Mouse (Mus musculus) liver, embryonic 12.5 days (tissue): ENCODE measurements around the gene Pick1. TPM values are rescaled to one million over a fixed set of nuclear protein-coding genes. Genes with fewer than 3 reads are reported as not detected.

ENCODE experiments used
- ATAC-seq: fragments of 200-750 bp; cut with Nextera tagmentation; 2 replicates; pipeline ENCODE4 v1.8.0; 2017; ENCODE audit warnings: moderate number of reproducible peaks, mild to moderate bottlenecking, moderate library complexity
- H3K27ac ChIP-seq: fragments of 300-500 bp; sonication (generic); 2 replicates; pipeline ENCODE4 v1.5.1; 2016; ENCODE audit warnings: mild to moderate bottlenecking
- H3K27me3 ChIP-seq: fragments of 300-500 bp; sonication (generic); replicated peaks from 2 replicates; pipeline ENCODE4 v1.6.1; 2016; ENCODE audit warnings: mild to moderate bottlenecking, moderate library complexity
- H3K36me3 ChIP-seq: fragments of 300-500 bp; sonication (generic); 2 replicates; pipeline ENCODE4 v1.6.1; 2016; ENCODE audit warnings: mild to moderate bottlenecking, moderate library complexity
- H3K4me1 ChIP-seq: fragments of 300-500 bp; sonication (generic); 2 replicates; pipeline ENCODE4 v1.6.1; 2016
- H3K4me2 ChIP-seq: fragments of 300-500 bp; sonication (generic); 2 replicates; pipeline ENCODE4 v1.6.1; 2016; ENCODE audit warnings: mild to moderate bottlenecking, moderate library complexity
- H3K4me3 ChIP-seq: fragments of 300-500 bp; sonication (generic); 2 replicates; pipeline ENCODE4 v1.5.1; 2016; ENCODE audit warnings: mild to moderate bottlenecking, moderate library complexity
- H3K9ac ChIP-seq: fragments of 300-500 bp; sonication (generic); 2 replicates; pipeline ENCODE4 v1.6.1; 2016; ENCODE audit warnings: mild to moderate bottlenecking, moderate library complexity
- H3K9me3 ChIP-seq: fragments of 300-500 bp; sonication (generic); replicated peaks from 2 replicates; pipeline ENCODE4 v1.6.1; 2016; ENCODE audit warnings: mild to moderate bottlenecking, moderate library complexity
- WGBS: fragments of 180-500 bp; shearing (Covaris S2); methylation state at CpG from one replicate; pipeline ENCODE4 v1.1.7; 2016; ENCODE audit not compliant: insufficient replicate concordance; 5-methylcytosine and 5-hydroxymethylcytosine counted together
- polyA plus RNA-seq: library from polyadenylated mRNA; unstranded; fragments of >200 nt; fragmentation: Nextera tagmentation; extraction: Ambion mirVana; gene quantifications from 2 replicates; pipeline ENCODE4 v1.2.1, GENCODE M21; 2016

Pick1 gene
- polyA plus RNA-seq, 1 experiment from 2014 or later = 16.1 TPM

GRCm38 (mm10) chr15:79280209-79280608, 51.2 kb downstream of the Pick1 start:
- ATAC-seq = no peak
- Histone ChIP-seq H3K4me3 (no peak overlapping the region), H3K27me3 (0 out of 2 replicates have a peak, but pooled peaks cover 4% of the 10 kb centered on the region), H3K4me2 (no peak overlapping the region), H3K27ac (no peak overlapping the region), H3K9ac (no peak overlapping the region), H3K9me3 (no peaks in the 10 kb centered on the region), H3K4me1 (peaks cover 26% of the 10 kb centered on the region), H3K36me3 (no peaks in the 10 kb centered on the region; the same call in 1 of the 2 replicates)
- 20% methylated on average over 6 of the region's 6 CpGs for WGBS

- WGBS = 50% methylated on average over 5 of the region's 5 CpGs
- no peaks in the 10 kb centered on the region for H3K9me3 ChIP-seq
- no peak overlapping the region for H3K4me3 ChIP-seq
- peak overlapping the region; percentile 90 for H3K27ac ChIP-seq
- peak overlapping the region; percentile 5; the same call in 1 of the 2 replicates for H3K9ac ChIP-seq
- 0 out of 2 replicates have a peak, but pooled peaks cover 4% of the 10 kb centered on the region for H3K27me3 ChIP-seq
- 0 out of 2 replicates have a peak, but pooled peaks have one; percentile 12 for ATAC-seq
- peak overlapping the region; percentile 42 for H3K4me2 ChIP-seq
- H3K36me3 ChIP-seq = peaks cover 2% of the 10 kb centered on the region
- H3K4me1 ChIP-seq = peaks cover 26% of the 10 kb centered on the region
Observed at GRCm38 (mm10) chr15:79280850-79281249, 51.9 kb downstream of the Pick1 start.

- WGBS = 32% methylated on average over 1 of the region's 1 CpGs
- H3K4me3 ChIP-seq = no peak overlapping the region
- H3K4me2 ChIP-seq = peak overlapping the region; percentile 42
- H3K9me3 ChIP-seq = no peaks in the 10 kb centered on the region
- peak; percentile 91 for ATAC-seq
- H3K4me1 ChIP-seq = peaks cover 26% of the 10 kb centered on the region
- H3K9ac ChIP-seq = peak overlapping the region; percentile 24; the same call in 1 of the 2 replicates
- H3K36me3 ChIP-seq = peaks cover 7% of the 10 kb centered on the region
- H3K27ac ChIP-seq = peak overlapping the region; percentile 90
- H3K27me3 ChIP-seq = 0 out of 2 replicates have a peak, but pooled peaks cover 4% of the 10 kb centered on the region
Observed at GRCm38 (mm10) chr15:79281389-79281788, 52.4 kb downstream of the Pick1 start.

- 0 out of 2 replicates have a peak overlapping the region, but pooled peaks have one; percentile 24 for H3K9ac ChIP-seq
- H3K4me1 ChIP-seq = peaks cover 26% of the 10 kb centered on the region
- H3K27me3 ChIP-seq = no peaks in the 10 kb centered on the region
- peaks cover 18% of the 10 kb centered on the region for H3K36me3 ChIP-seq
- H3K4me2 ChIP-seq = no peak overlapping the region
- ATAC-seq = no peak
- no peak overlapping the region for H3K4me3 ChIP-seq
- H3K27ac ChIP-seq = peak overlapping the region; percentile 90; the same call in 1 of the 2 replicates
- H3K9me3 ChIP-seq = no peaks in the 10 kb centered on the region
- WGBS = 75% methylated on average over 5 of the region's 5 CpGs
Observed at GRCm38 (mm10) chr15:79282434-79282833, 53.5 kb downstream of the Pick1 start.

- ATAC-seq = no peak
- no peaks in the 10 kb centered on the region for H3K9me3 ChIP-seq
- WGBS = 73% methylated on average over 4 of the region's 4 CpGs
- H3K27me3 ChIP-seq = no peaks in the 10 kb centered on the region
- peaks cover 26% of the 10 kb centered on the region for H3K4me1 ChIP-seq
- no peak overlapping the region for H3K27ac ChIP-seq
- no peak overlapping the region for H3K4me3 ChIP-seq
- no peak overlapping the region for H3K4me2 ChIP-seq
- no peak overlapping the region for H3K9ac ChIP-seq
- peaks cover 27% of the 10 kb centered on the region for H3K36me3 ChIP-seq
Observed at GRCm38 (mm10) chr15:79283371-79283770, 54.4 kb downstream of the Pick1 start.

- Histone ChIP-seq H3K9me3 (no peaks in the 10 kb centered on the region), H3K4me3 (no peak within 1 kb of the TSS), H3K4me1 (peaks cover 24% of the 10 kb centered on the region), H3K36me3 (peaks cover 42% of the 10 kb centered on the region), H3K27ac (peak within 1 kb of the TSS; percentile 26; the same call in 1 of the 2 replicates), H3K4me2 (0 out of 2 replicates have a peak within 1 kb of the TSS, but pooled peaks have one; percentile 24), H3K27me3 (no peaks in the 10 kb centered on the region), H3K9ac (no peak within 1 kb of the TSS)
- 0 out of 2 replicates have a peak, but pooled peaks have one; percentile 5 for ATAC-seq
- 61% methylated on average over 10 of the region's 10 CpGs for WGBS
Observed at GRCm38 (mm10) chr15:79285399-79285798, 56.4 kb downstream of the Pick1 start, which contains the start of gene Baiap2l2. Gene Baiap2l2 (minus strand): TSS chr15:79285537.

- 74% methylated on average over 7 of the region's 7 CpGs for WGBS
- H3K27me3 ChIP-seq = no peaks in the 10 kb centered on the region
- H3K4me1 ChIP-seq = peaks cover 16% of the 10 kb centered on the region
- no peaks in the 10 kb centered on the region for H3K9me3 ChIP-seq
- H3K27ac ChIP-seq = no peak overlapping the region
- no peak for ATAC-seq
- no peak overlapping the region for H3K4me3 ChIP-seq
- peaks cover 43% of the 10 kb centered on the region for H3K36me3 ChIP-seq
- no peak overlapping the region for H3K9ac ChIP-seq
- H3K4me2 ChIP-seq = no peak overlapping the region
Observed at GRCm38 (mm10) chr15:79286141-79286540, 57.2 kb downstream of the Pick1 start.

- H3K4me2 ChIP-seq = no peak overlapping the region
- no peak overlapping the region for H3K4me3 ChIP-seq
- H3K9ac ChIP-seq = no peak overlapping the region
- peaks cover 53% of the 10 kb centered on the region for H3K36me3 ChIP-seq
- 80% methylated on average over 7 of the region's 7 CpGs for WGBS
- H3K4me1 ChIP-seq = peaks cover 7% of the 10 kb centered on the region
- no peaks in the 10 kb centered on the region for H3K27me3 ChIP-seq
- no peak for ATAC-seq
- no peak overlapping the region for H3K27ac ChIP-seq
- no peaks in the 10 kb centered on the region for H3K9me3 ChIP-seq
Observed at GRCm38 (mm10) chr15:79287091-79287490, 58.1 kb downstream of the Pick1 start.

GRCm38 (mm10) chr15:79288387-79288786, 59.4 kb downstream of the Pick1 start:
- H3K9ac ChIP-seq = no peak overlapping the region
- no peak for ATAC-seq
- H3K4me1 ChIP-seq = no peaks in the 10 kb centered on the region
- 67% methylated on average over 3 of the region's 3 CpGs for WGBS
- peaks cover 57% of the 10 kb centered on the region for H3K36me3 ChIP-seq
- no peaks in the 10 kb centered on the region for H3K9me3 ChIP-seq
- H3K27me3 ChIP-seq = no peaks in the 10 kb centered on the region
- no peak overlapping the region for H3K4me2 ChIP-seq
- H3K27ac ChIP-seq = no peak overlapping the region
- no peak overlapping the region for H3K4me3 ChIP-seq

- H3K9me3 ChIP-seq = no peaks in the 10 kb centered on the region
- no peaks in the 10 kb centered on the region for H3K27me3 ChIP-seq
- no peak for ATAC-seq
- WGBS = 88% methylated on average over 12 of the region's 12 CpGs
- no peak overlapping the region for H3K4me3 ChIP-seq
- no peak overlapping the region for H3K9ac ChIP-seq
- H3K36me3 ChIP-seq = peaks cover 65% of the 10 kb centered on the region
- no peak overlapping the region for H3K4me2 ChIP-seq
- H3K27ac ChIP-seq = no peak overlapping the region
- H3K4me1 ChIP-seq = no peaks in the 10 kb centered on the region
Observed at GRCm38 (mm10) chr15:79289441-79289840, 60.5 kb downstream of the Pick1 start.

GRCm38 (mm10) chr15:79290340-79290739, 61.4 kb downstream of the Pick1 start:
- Histone ChIP-seq H3K4me3 (no peak overlapping the region), H3K4me1 (no peaks in the 10 kb centered on the region), H3K9ac (no peak overlapping the region), H3K27me3 (no peaks in the 10 kb centered on the region), H3K9me3 (no peaks in the 10 kb centered on the region), H3K4me2 (no peak overlapping the region), H3K36me3 (peaks cover 68% of the 10 kb centered on the region), H3K27ac (no peak overlapping the region)
- no peak for ATAC-seq
- WGBS = 87% methylated on average over 3 of the region's 3 CpGs

GRCm38 (mm10) chr15:79292779-79293178, 63.8 kb downstream of the Pick1 start:
- WGBS = 81% methylated on average over 9 of the region's 9 CpGs
- H3K27ac ChIP-seq = no peak overlapping the region
- H3K36me3 ChIP-seq = peaks cover 58% of the 10 kb centered on the region
- no peak overlapping the region for H3K4me3 ChIP-seq
- H3K9ac ChIP-seq = no peak overlapping the region
- no peaks in the 10 kb centered on the region for H3K4me1 ChIP-seq
- no peak for ATAC-seq
- no peaks in the 10 kb centered on the region for H3K9me3 ChIP-seq
- H3K4me2 ChIP-seq = no peak overlapping the region
- no peaks in the 10 kb centered on the region for H3K27me3 ChIP-seq

- H3K36me3 ChIP-seq = peaks cover 72% of the 10 kb centered on the region
- H3K27me3 ChIP-seq = no peaks in the 10 kb centered on the region
- no peaks in the 10 kb centered on the region for H3K4me1 ChIP-seq
- H3K9ac ChIP-seq = no peak overlapping the region
- H3K4me2 ChIP-seq = no peak overlapping the region
- no peak for ATAC-seq
- no peak overlapping the region for H3K27ac ChIP-seq
- no peak overlapping the region for H3K4me3 ChIP-seq
- 80% methylated on average over 6 of the region's 6 CpGs for WGBS
- no peaks in the 10 kb centered on the region for H3K9me3 ChIP-seq
Observed at GRCm38 (mm10) chr15:79298553-79298952, 69.6 kb downstream of the Pick1 start.
